Mouse (Mus musculus): ENCODE results near the gene Ifi208. TPM values are rescaled to one million over a fixed set of nuclear protein-coding genes. Genes with fewer than 3 reads are reported as not detected.
"Not testable (repeated sequence)": the region's sequence is repeated elsewhere in the genome, so short reads cannot be mapped to it uniquely, and the experiment has no call there.

Gene Ifi208
- not detected in 2 replicates for polyA plus RNA-seq (2015; fragmentation: Nextera tagmentation; extraction: Ambion mirVana)

GRCm38 (mm10) chr1:173673458-173674097 is at the start of gene Ifi208:
Gene Ifi208 (plus strand): TSS chr1:173673675.
- WGBS = 55% methylated on average over 3 of the region's 3 CpGs
- H3K27me3 ChIP-seq; ATAC-seq (replicated peaks): not testable (repeated sequence)

GRCm38 (mm10) chr1:173624052-173624451 is 49.4 kb upstream of the Ifi208 start:
- H3K4me3 ChIP-seq = no peak overlapping the region
- H3K36me3 ChIP-seq = no peaks in the 10 kb centered on the region
- no peaks in the 10 kb centered on the region for H3K4me1 ChIP-seq
- no peak overlapping the region for H3K27ac ChIP-seq (replicated peaks)
- no peak overlapping the region for H3K9ac ChIP-seq (replicated peaks)
- WGBS = 87% methylated on average over 2 of the region's 2 CpGs
- no peaks in the 10 kb centered on the region for H3K9me3 ChIP-seq
- ATAC-seq (replicated peaks) = no peak
- H3K4me2 ChIP-seq (replicated peaks) = no peak overlapping the region
- H3K27me3 ChIP-seq = no peaks in the 10 kb centered on the region

More at GRCm38 (mm10) chr1:173673458-173674097, at the start of gene Ifi208:
- not testable (repeated sequence) for H3K4me1 ChIP-seq; H3K36me3 ChIP-seq; H3K9ac ChIP-seq (replicated peaks); H3K4me3 ChIP-seq; H3K4me2 ChIP-seq (replicated peaks); H3K9me3 ChIP-seq; H3K27ac ChIP-seq (replicated peaks)

GRCm38 (mm10) chr1:173626686-173627085 is 46.8 kb upstream of the Ifi208 start:
- ATAC-seq (replicated peaks) = no peak

GRCm38 (mm10) chr1:173630622-173631021 is 42.9 kb upstream of the Ifi208 start, which contains the start of gene Ifi209:
Gene Ifi209 (plus strand): TSS chr1:173630917.
- not testable (repeated sequence) for H3K4me2 ChIP-seq (replicated peaks); H3K4me1 ChIP-seq; ATAC-seq (replicated peaks); H3K36me3 ChIP-seq; H3K4me3 ChIP-seq; H3K27ac ChIP-seq (replicated peaks); H3K27me3 ChIP-seq; H3K9me3 ChIP-seq; H3K9ac ChIP-seq (replicated peaks)
- 87% methylated on average over 2 of the region's 2 CpGs for WGBS

More at GRCm38 (mm10) chr1:173626686-173627085, 46.8 kb upstream of the Ifi208 start:
- Histone ChIP-seq H3K9ac (replicated peaks) (no peak overlapping the region), H3K27ac (replicated peaks) (no peak overlapping the region), H3K4me2 (replicated peaks) (no peak overlapping the region), H3K27me3 (no peaks in the 10 kb centered on the region), H3K36me3 (no peaks in the 10 kb centered on the region), H3K9me3 (no peaks in the 10 kb centered on the region), H3K4me3 (no peak overlapping the region), H3K4me1 (no peaks in the 10 kb centered on the region)
- WGBS = 79% methylated on average over 2 of the region's 2 CpGs

GRCm38 (mm10) chr1:173633969-173634645 is 39.4 kb upstream of the Ifi208 start:
- Histone ChIP-seq H3K36me3 (no peaks in the 10 kb centered on the region), H3K4me2 (replicated peaks) (no peak overlapping the region), H3K27ac (replicated peaks) (no peak overlapping the region), H3K9me3 (no peaks in the 10 kb centered on the region), H3K27me3 (no peaks in the 10 kb centered on the region), H3K4me1 (no peaks in the 10 kb centered on the region), H3K9ac (replicated peaks) (no peak overlapping the region), H3K4me3 (no peak overlapping the region)
- no peak for ATAC-seq (replicated peaks)
- 91% methylated on average over 5 of the region's 5 CpGs for WGBS

GRCm38 (mm10) chr1:173645393-173645792 is 28.1 kb upstream of the Ifi208 start:
- Histone ChIP-seq H3K4me3 (no peak overlapping the region), H3K36me3 (no peaks in the 10 kb centered on the region), H3K4me2 (replicated peaks) (no peak overlapping the region), H3K4me1 (no peaks in the 10 kb centered on the region), H3K9me3 (no peaks in the 10 kb centered on the region), H3K9ac (replicated peaks) (no peak overlapping the region), H3K27me3 (no peaks in the 10 kb centered on the region), H3K27ac (replicated peaks) (no peak overlapping the region)
- no peak for ATAC-seq (replicated peaks)
- 81% methylated on average over 2 of the region's 2 CpGs for WGBS

GRCm38 (mm10) chr1:173657973-173658372 is 15.5 kb upstream of the Ifi208 start:
- Histone ChIP-seq H3K36me3 (no peaks in the 10 kb centered on the region), H3K4me3 (no peak overlapping the region), H3K4me1 (no peaks in the 10 kb centered on the region), H3K9ac (replicated peaks) (no peak overlapping the region), H3K9me3 (no peaks in the 10 kb centered on the region), H3K27me3 (no peaks in the 10 kb centered on the region), H3K27ac (replicated peaks) (no peak overlapping the region), H3K4me2 (replicated peaks) (no peak overlapping the region)
- ATAC-seq (replicated peaks) = no peak
- WGBS = 85% methylated on average over 4 of the region's 4 CpGs

- WGBS = 89% methylated on average over 1 of the region's 1 CpGs
- not testable (repeated sequence) for H3K4me3 ChIP-seq; H3K27ac ChIP-seq (replicated peaks); H3K4me1 ChIP-seq; H3K9me3 ChIP-seq; H3K9ac ChIP-seq (replicated peaks); H3K27me3 ChIP-seq; H3K4me2 ChIP-seq (replicated peaks); ATAC-seq (replicated peaks); H3K36me3 ChIP-seq
Measured at GRCm38 (mm10) chr1:173678605-173679004, 5.1 kb downstream of the Ifi208 start.

GRCm38 (mm10) chr1:173694270-173694669 is 20.8 kb downstream of the Ifi208 start:
- Histone ChIP-seq H3K4me3 (no peak overlapping the region), H3K27ac (replicated peaks) (no peak overlapping the region), H3K4me2 (replicated peaks) (no peak overlapping the region), H3K9me3 (no peaks in the 10 kb centered on the region), H3K9ac (replicated peaks) (no peak overlapping the region), H3K36me3 (no peaks in the 10 kb centered on the region), H3K27me3 (no peaks in the 10 kb centered on the region), H3K4me1 (no peaks in the 10 kb centered on the region)
- no peak for ATAC-seq (replicated peaks)
- WGBS = 100% methylated on average over 1 of the region's 1 CpGs

GRCm38 (mm10) chr1:173733219-173733618 is 59.7 kb downstream of the Ifi208 start:
- Histone ChIP-seq H3K4me2 (replicated peaks) (no peak overlapping the region), H3K9ac (replicated peaks) (no peak overlapping the region), H3K4me3 (no peak overlapping the region), H3K9me3 (no peaks in the 10 kb centered on the region), H3K4me1 (no peaks in the 10 kb centered on the region), H3K27me3 (no peaks in the 10 kb centered on the region), H3K27ac (replicated peaks) (no peak overlapping the region), H3K36me3 (no peaks in the 10 kb centered on the region)
- no peak for ATAC-seq (replicated peaks)
- WGBS = 46% methylated on average over 7 of the region's 7 CpGs

GRCm38 (mm10) chr1:173735015-173735414 is 61.5 kb downstream of the Ifi208 start:
- H3K36me3 ChIP-seq; H3K4me2 ChIP-seq (replicated peaks); H3K4me1 ChIP-seq; H3K27ac ChIP-seq (replicated peaks); H3K9me3 ChIP-seq; H3K27me3 ChIP-seq; H3K9ac ChIP-seq (replicated peaks); ATAC-seq (replicated peaks); H3K4me3 ChIP-seq: not testable (repeated sequence)
- 89% methylated on average over 4 of the region's 4 CpGs for WGBS

- WGBS = 80% methylated on average over 2 of the region's 2 CpGs
- Histone ChIP-seq H3K4me3 (no peak overlapping the region), H3K27me3 (no peaks in the 10 kb centered on the region), H3K4me1 (no peaks in the 10 kb centered on the region), H3K36me3 (no peaks in the 10 kb centered on the region), H3K4me2 (replicated peaks) (no peak overlapping the region), H3K9me3 (no peaks in the 10 kb centered on the region), H3K9ac (replicated peaks) (no peak overlapping the region), H3K27ac (replicated peaks) (no peak overlapping the region)
- ATAC-seq (replicated peaks) = no peak
Measured at GRCm38 (mm10) chr1:173736986-173737385, 63.5 kb downstream of the Ifi208 start.

GRCm38 (mm10) chr1:173740537-173740936 is 67.1 kb downstream of the Ifi208 start:
- H3K9me3 ChIP-seq = no peaks in the 10 kb centered on the region
- H3K27ac ChIP-seq (replicated peaks) = no peak overlapping the region
- no peak overlapping the region for H3K9ac ChIP-seq (replicated peaks)
- no peak overlapping the region for H3K4me3 ChIP-seq
- no peaks in the 10 kb centered on the region for H3K36me3 ChIP-seq
- no peaks in the 10 kb centered on the region for H3K4me1 ChIP-seq
- H3K27me3 ChIP-seq = no peaks in the 10 kb centered on the region
- no peak for ATAC-seq (replicated peaks)
- H3K4me2 ChIP-seq (replicated peaks) = no peak overlapping the region
